Mouse (Mus musculus) cerebellum, adult 11-12 months (tissue): ENCODE measurements around the gene Spag7.

Experiments
- DNase-seq: peaks from one replicate; pipeline ENCODE4 v3.0.0; 2022

The Spag7 gene

GRCm38 (mm10) chr11:70679894-70680293, 10.7 kb upstream of the Spag7 start:
- no peak for DNase-seq

GRCm38 (mm10) chr11:70679361-70679760, 10.1 kb upstream of the Spag7 start:
- no peak for DNase-seq

GRCm38 (mm10) chr11:70678576-70678975, 9.4 kb upstream of the Spag7 start:
- no peak for DNase-seq

- no peak for DNase-seq
Measured at GRCm38 (mm10) chr11:70678092-70678491, 8.9 kb upstream of the Spag7 start.

GRCm38 (mm10) chr11:70674501-70674900, 5.3 kb upstream of the Spag7 start:
- no peak for DNase-seq

- DNase-seq, result no peak
Measured at GRCm38 (mm10) chr11:70674014-70674413, 4.8 kb upstream of the Spag7 start.

- no peak for DNase-seq
Measured at GRCm38 (mm10) chr11:70671333-70672047, 2.3 kb upstream of the Spag7 start.

GRCm38 (mm10) chr11:70670483-70670882, 1.3 kb upstream of the Spag7 start:
- no peak for DNase-seq

GRCm38 (mm10) chr11:70669582-70670345, 548 bp upstream of the Spag7 start:
- peak; percentile 83 for DNase-seq

GRCm38 (mm10) chr11:70668335-70668770, 863 bp downstream of the Spag7 start:
- DNase-seq, result no peak

- no peak for DNase-seq
Measured at GRCm38 (mm10) chr11:70667271-70668150, 1.7 kb downstream of the Spag7 start.

GRCm38 (mm10) chr11:70666687-70667086, 2.5 kb downstream of the Spag7 start:
- no peak for DNase-seq

GRCm38 (mm10) chr11:70664741-70665140, 4.5 kb downstream of the Spag7 start:
- no peak for DNase-seq

GRCm38 (mm10) chr11:70663957-70664356, 5.3 kb downstream of the Spag7 start:
- DNase-seq, result no peak

GRCm38 (mm10) chr11:70663101-70663500, 6.1 kb downstream of the Spag7 start:
- no peak for DNase-seq

- DNase-seq, result peak; percentile 35
Measured at GRCm38 (mm10) chr11:70660571-70660970, 8.6 kb downstream of the Spag7 start.

- DNase-seq, result no peak
Measured at GRCm38 (mm10) chr11:70658942-70659341, 10.3 kb downstream of the Spag7 start.

GRCm38 (mm10) chr11:70658521-70658920, 10.7 kb downstream of the Spag7 start:
- peak; percentile 23 for DNase-seq

GRCm38 (mm10) chr11:70657991-70658390, 11.2 kb downstream of the Spag7 start:
- DNase-seq, result peak; percentile 42

GRCm38 (mm10) chr11:70657573-70657972, 11.6 kb downstream of the Spag7 start:
- DNase-seq, result no peak

GRCm38 (mm10) chr11:70656964-70657363, 12.3 kb downstream of the Spag7 start, which contains the start of gene Eno3:
TSS of gene Eno3 (plus strand) at chr11:70657202.
- peak; percentile 58 for DNase-seq

GRCm38 (mm10) chr11:70656456-70656927, 12.7 kb downstream of the Spag7 start:
- DNase-seq, result peak; percentile 68
